Mouse (Mus musculus) retina, embryonic 14.5 days (tissue): ENCODE results near the gene Spam1.

Experiments used
- DNase-seq: peaks from one replicate; pipeline ENCODE4 v3.0.0-alpha.2; 2015; ENCODE audit warnings: low spot score

Gene Spam1

GRCm38 (mm10) chr6:24790888-24791287 is at the start of gene Spam1:
TSS of gene Spam1 (plus strand) at chr6:24791188.
- DNase-seq: no peak

GRCm38 (mm10) chr6:24748029-24748428 is 43.0 kb upstream of the Spam1 start, which contains the start of gene Hyal4:
TSS of gene Hyal4 (plus strand) at chr6:24748329.
- no peak for DNase-seq

GRCm38 (mm10) chr6:24759281-24759680 is 31.7 kb upstream of the Spam1 start:
- no peak for DNase-seq

GRCm38 (mm10) chr6:24766261-24766660 is 24.7 kb upstream of the Spam1 start:
- no peak for DNase-seq

- DNase-seq: no peak
Measured at GRCm38 (mm10) chr6:24779182-24779581, 11.8 kb upstream of the Spam1 start.

GRCm38 (mm10) chr6:24822070-24822469 is 31.1 kb downstream of the Spam1 start:
- peak; percentile 4 for DNase-seq
